Mouse (Mus musculus) liver, postnatal 0 days (tissue): Measurements from ENCODE around the gene Hacd4.

ENCODE experiments used
- CTCF ChIP-seq: sonication (generic); IDR thresholded peaks from 2 replicates; pipeline ENCODE4 v1.5.1; 2016; ENCODE audit warnings: antibody characterized with exemption, low read depth
- EP300 ChIP-seq: IDR thresholded peaks from 2 replicates; pipeline ENCODE4 v1.6.1; 2016; ENCODE audit warnings: antibody characterized with exemption, low read depth, mild to moderate bottlenecking

GRCm38 (mm10) chr4:88369951-88370350, 68.8 kb downstream of the Hacd4 start:
- TF ChIP-seq CTCF, result no peak
- no peak for TF ChIP-seq EP300
